Mouse (Mus musculus): ENCODE results near the gene Dennd1b. TPM values are rescaled to one million over a fixed set of nuclear protein-coding genes. Genes with fewer than 3 reads are reported as not detected.
A peak's percentile ranks its signal among the peaks of the same experiment; 100 is the strongest.

The Dennd1b gene
- total and polyA plus RNA-seq, 3 experiments: 4.9 to 51.7 (median 39.2) TPM

- Histone ChIP-seq H3K9me3 (replicated peaks) (no peaks in the 10 kb centered on the region), H3K4me1 (ENCODE audit: insufficient read depth, low read depth, low read length) (peaks cover 11% of the 10 kb centered on the region), H3K36me3 (replicated peaks) (peaks cover 22% of the 10 kb centered on the region), H3K27me3 (ENCODE audit: insufficient read depth, low read length) (no peaks in the 10 kb centered on the region), H3K4me3 (ENCODE audit: low read depth, low read length) (no peak overlapping the region)
- TF ChIP-seq POLR2AphosphoS5 (IDR thresholded peaks at IDR 0.05; ENCODE audit: insufficient replicate concordance, low read depth, low read length) (no peak), CTCF (IDR thresholded peaks at IDR 0.05; ENCODE audit: low read depth, low read length) (no peak), GATA1 (IDR thresholded peaks at IDR 0.05; ENCODE audit: borderline replicate concordance, low read length) (no peak), GATA2 (IDR thresholded peaks at IDR 0.05; ENCODE audit: borderline replicate concordance, low read depth, low read length) (no peak), TAL1 (conservative IDR thresholded peaks at IDR 0.05; ENCODE audit: low read depth, low read length) (no peak)
- DNase-seq (ENCODE audit: low spot score) (no peak), ATAC-seq (ENCODE audit: extremely low read depth, insufficient number of reproducible peaks, low FRiP score, poor library complexity, severe bottlenecking) (no peak)
These were observed 112.4 kb downstream of the Dennd1b start for GRCm38 (mm10) chr1:139075671-139076070.

GRCm38 (mm10) chr1:139077989-139078388 is 114.8 kb downstream of the Dennd1b start:
- no peaks in the 10 kb centered on the region for H3K9me3 ChIP-seq (replicated peaks)
- no peaks in the 10 kb centered on the region for H3K27me3 ChIP-seq (ENCODE audit: insufficient read depth, low read length)
- no peak for TF ChIP-seq CTCF (IDR thresholded peaks at IDR 0.05; ENCODE audit: low read depth, low read length)
- TF ChIP-seq GATA1 (IDR thresholded peaks at IDR 0.05; ENCODE audit: borderline replicate concordance, low read length): no peak
- ATAC-seq (ENCODE audit: extremely low read depth, insufficient number of reproducible peaks, low FRiP score, poor library complexity, severe bottlenecking) (peak; percentile 51; the same call in 1 of the 2 replicates), DNase-seq (ENCODE audit: low spot score) (no peak)
- peaks cover 11% of the 10 kb centered on the region for H3K4me1 ChIP-seq (ENCODE audit: insufficient read depth, low read depth, low read length)
- H3K36me3 ChIP-seq (replicated peaks): peaks cover 27% of the 10 kb centered on the region
- no peak overlapping the region for H3K4me3 ChIP-seq (ENCODE audit: low read depth, low read length)

GRCm38 (mm10) chr1:139079000-139079399 is 115.8 kb downstream of the Dennd1b start:
- ATAC-seq (ENCODE audit: extremely low read depth, insufficient number of reproducible peaks, low FRiP score, poor library complexity, severe bottlenecking) (no peak), DNase-seq (ENCODE audit: low spot score) (no peak)
- H3K27me3 ChIP-seq (ENCODE audit: insufficient read depth, low read length): no peaks in the 10 kb centered on the region
- no peak overlapping the region for H3K4me3 ChIP-seq (ENCODE audit: low read depth, low read length)
- no peak for TF ChIP-seq CTCF (IDR thresholded peaks at IDR 0.05; ENCODE audit: low read depth, low read length)
- H3K36me3 ChIP-seq (replicated peaks): peaks cover 29% of the 10 kb centered on the region
- H3K9me3 ChIP-seq (replicated peaks): no peaks in the 10 kb centered on the region
- peaks cover 11% of the 10 kb centered on the region for H3K4me1 ChIP-seq (ENCODE audit: insufficient read depth, low read depth, low read length)

GRCm38 (mm10) chr1:139079523-139079922 is 116.3 kb downstream of the Dennd1b start:
- no peak for DNase-seq (ENCODE audit: low spot score)
- Histone ChIP-seq H3K27me3 (ENCODE audit: insufficient read depth, low read length) (no peaks in the 10 kb centered on the region), H3K36me3 (replicated peaks) (peaks cover 29% of the 10 kb centered on the region), H3K9me3 (replicated peaks) (no peaks in the 10 kb centered on the region), H3K4me1 (ENCODE audit: insufficient read depth, low read depth, low read length) (peaks cover 11% of the 10 kb centered on the region), H3K4me3 (ENCODE audit: low read depth, low read length) (no peak overlapping the region)
- 0 out of 2 replicates have a peak, but pooled peaks have one; percentile 29 for ATAC-seq (ENCODE audit: extremely low read depth, insufficient number of reproducible peaks, low FRiP score, poor library complexity, severe bottlenecking)
- TF ChIP-seq POLR2AphosphoS5 (IDR thresholded peaks at IDR 0.05; ENCODE audit: insufficient replicate concordance, low read depth, low read length) (no peak), GATA1 (IDR thresholded peaks at IDR 0.05; ENCODE audit: borderline replicate concordance, low read length) (no peak), TAL1 (conservative IDR thresholded peaks at IDR 0.05; ENCODE audit: low read depth, low read length) (no peak), GATA2 (IDR thresholded peaks at IDR 0.05; ENCODE audit: borderline replicate concordance, low read depth, low read length) (no peak), CTCF (IDR thresholded peaks at IDR 0.05; ENCODE audit: low read depth, low read length) (no peak)

- DNase-seq (ENCODE audit: low spot score): no peak
- H3K4me1 ChIP-seq (ENCODE audit: insufficient read depth, low read depth, low read length): peaks cover 11% of the 10 kb centered on the region
These were observed 117.5 kb downstream of the Dennd1b start for GRCm38 (mm10) chr1:139080517-139081386.

GRCm38 (mm10) chr1:139083382-139083781 is 120.1 kb downstream of the Dennd1b start:
- Histone ChIP-seq H3K36me3 (replicated peaks) (peaks cover 34% of the 10 kb centered on the region), H3K4me1 (ENCODE audit: insufficient read depth, low read depth, low read length) (peaks cover 2% of the 10 kb centered on the region), H3K27me3 (ENCODE audit: insufficient read depth, low read length) (no peaks in the 10 kb centered on the region), H3K9me3 (replicated peaks) (no peaks in the 10 kb centered on the region), H3K4me3 (ENCODE audit: low read depth, low read length) (no peak overlapping the region)
- DNase-seq (ENCODE audit: low spot score) (no peak), ATAC-seq (ENCODE audit: extremely low read depth, insufficient number of reproducible peaks, low FRiP score, poor library complexity, severe bottlenecking) (no peak)
- no peak for TF ChIP-seq CTCF (IDR thresholded peaks at IDR 0.05; ENCODE audit: low read depth, low read length)
- TF ChIP-seq GATA1 (IDR thresholded peaks at IDR 0.05; ENCODE audit: borderline replicate concordance, low read length): no peak
- no peak for TF ChIP-seq TAL1 (conservative IDR thresholded peaks at IDR 0.05; ENCODE audit: low read depth, low read length)
- no peak for TF ChIP-seq POLR2AphosphoS5 (IDR thresholded peaks at IDR 0.05; ENCODE audit: insufficient replicate concordance, low read depth, low read length)
- no peak for TF ChIP-seq GATA2 (IDR thresholded peaks at IDR 0.05; ENCODE audit: borderline replicate concordance, low read depth, low read length)

More at GRCm38 (mm10) chr1:139080517-139081386, 117.5 kb downstream of the Dennd1b start:
- H3K27me3 ChIP-seq (ENCODE audit: insufficient read depth, low read length): no peaks in the 10 kb centered on the region
- H3K4me3 ChIP-seq (ENCODE audit: low read depth, low read length): no peak overlapping the region
- no peaks in the 10 kb centered on the region for H3K9me3 ChIP-seq (replicated peaks)
- ATAC-seq (ENCODE audit: extremely low read depth, insufficient number of reproducible peaks, low FRiP score, poor library complexity, severe bottlenecking): no peak
- TF ChIP-seq POLR2AphosphoS5 (IDR thresholded peaks at IDR 0.05; ENCODE audit: insufficient replicate concordance, low read depth, low read length): no peak
- TF ChIP-seq GATA1 (IDR thresholded peaks at IDR 0.05; ENCODE audit: borderline replicate concordance, low read length): no peak
- TF ChIP-seq GATA2 (IDR thresholded peaks at IDR 0.05; ENCODE audit: borderline replicate concordance, low read depth, low read length): no peak
- no peak for TF ChIP-seq CTCF (IDR thresholded peaks at IDR 0.05; ENCODE audit: low read depth, low read length)
- TF ChIP-seq TAL1 (conservative IDR thresholded peaks at IDR 0.05; ENCODE audit: low read depth, low read length): no peak
- H3K36me3 ChIP-seq (replicated peaks): peaks cover 32% of the 10 kb centered on the region

Data from G1E (cell line).